Mouse (Mus musculus) adrenal gland, postnatal 10 days (tissue): ENCODE results near the gene Afm. TPM values are rescaled to one million over a fixed set of nuclear protein-coding genes. Genes with fewer than 3 reads are reported as not detected.
A peak's percentile ranks its signal among the peaks of the same experiment; 100 is the strongest.

Experiments used
- DNase-seq: peaks from one replicate; pipeline ENCODE4 v3.0.0; 2021; ENCODE audit warnings: mixed read lengths
- long read RNA-seq, 2 experiments: library from polyadenylated mRNA; stranded (forward); transcript quantifications; one replicate each; pipeline ENCODE4 v2.0.0; 2021
- total RNA-seq, 2 experiments: library from RNA; stranded (reverse); gene quantifications; 2 replicates each; pipeline ENCODE4 v1.2.3; 2021

The Afm gene
- 100 to 1,000 TPM in 1 of 2 experiments, 10 to 100 TPM in 1; 52.5 to 116 TPM for total RNA-seq
- long read RNA-seq, experiment 1, transcript Afm-201 (15 exons, 2,038 nt), result major isoform, 73 of 108 reads
- long read RNA-seq, experiment 1, partial matches to known transcripts, result 13 of 108 reads
- long read RNA-seq, experiment 1, other reads (novel, unspliced or antisense), result 22 of 108 reads
- long read RNA-seq, experiment 2, transcript Afm-201 (15 exons, 2,038 nt), result major isoform, 6 of 12 reads
- long read RNA-seq, experiment 2, partial matches to known transcripts, result 1 of 12 reads
- long read RNA-seq, experiment 2, other reads (novel, unspliced or antisense), result 5 of 12 reads

DNA sequence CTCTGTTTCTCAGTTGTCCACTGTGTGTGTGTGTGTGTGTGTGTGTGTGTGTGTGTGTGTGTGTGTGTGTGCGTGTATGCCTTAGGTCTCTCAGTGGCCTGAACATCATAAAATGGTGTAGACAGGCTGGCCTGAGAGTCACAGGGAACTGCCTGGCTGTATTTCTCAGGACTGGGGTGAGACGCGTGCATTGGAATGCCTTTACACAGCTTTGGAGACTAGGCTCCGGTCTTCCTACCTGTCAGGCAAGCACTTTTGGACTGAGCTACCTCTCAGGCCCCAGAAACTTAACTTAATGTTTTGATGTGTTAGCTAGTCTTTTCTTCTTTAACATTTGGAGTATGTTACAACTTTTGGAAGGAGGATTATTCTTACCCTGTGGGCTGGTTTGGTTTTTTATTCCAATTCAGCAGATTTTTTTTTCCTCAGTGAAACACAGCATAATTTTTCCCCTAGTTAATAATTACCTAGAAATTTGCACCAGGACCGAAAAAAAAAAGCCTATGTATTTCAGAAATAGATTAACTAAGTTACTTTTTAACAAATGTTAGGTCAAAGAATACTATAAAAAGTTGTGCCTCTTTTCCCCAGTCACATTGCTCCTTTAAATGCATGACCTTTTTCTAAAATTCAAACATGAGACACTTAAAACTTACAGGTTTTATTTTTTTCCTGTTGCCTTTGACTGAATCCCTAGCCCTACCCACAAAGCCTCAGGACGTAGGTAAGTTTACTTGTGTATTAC is at the start of gene Afm:
Gene Afm (plus strand): TSS at position 577 of the 745 bp plus-strand sequence.
- no peak for DNase-seq

DNA sequence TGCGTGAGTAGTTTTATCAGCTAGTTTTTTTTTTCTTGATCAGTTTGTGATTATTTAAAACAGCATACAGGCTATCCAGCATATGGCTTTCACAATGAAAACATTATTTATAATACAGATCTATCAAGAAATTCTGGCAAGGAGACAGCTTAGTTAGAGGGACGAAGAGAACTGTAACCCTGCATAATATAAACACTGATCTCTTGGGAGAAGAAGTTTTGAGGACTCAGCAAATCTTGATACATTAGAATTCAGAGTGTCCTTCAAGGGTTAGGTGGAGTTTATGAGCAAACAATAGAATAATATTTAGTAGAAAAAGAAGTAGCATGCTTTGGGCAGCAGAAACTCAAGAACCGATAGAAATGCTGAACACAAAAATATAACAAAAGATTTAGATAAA is 47.9 kb upstream of the Afm start:
- no peak for DNase-seq

DNA sequence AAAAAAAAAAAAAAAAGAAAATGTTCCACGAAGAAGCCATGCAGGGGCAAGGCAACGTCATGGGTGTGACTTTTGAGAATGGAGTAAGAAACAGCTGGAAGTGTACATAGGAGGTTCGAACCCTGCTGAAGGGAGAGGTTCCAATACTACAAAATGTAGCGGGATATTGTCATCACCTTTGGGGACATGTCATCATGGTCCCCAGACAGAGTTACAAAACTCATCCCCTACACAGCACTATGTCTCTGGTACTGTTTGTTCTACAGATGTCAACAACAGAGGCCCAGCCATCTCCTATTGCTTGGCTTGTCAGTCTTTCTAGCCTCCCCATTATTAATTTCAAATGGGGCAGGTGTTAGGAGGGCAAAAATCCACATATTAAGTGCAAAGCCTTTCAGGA is 44.8 kb upstream of the Afm start:
- DNase-seq, result no peak

DNA sequence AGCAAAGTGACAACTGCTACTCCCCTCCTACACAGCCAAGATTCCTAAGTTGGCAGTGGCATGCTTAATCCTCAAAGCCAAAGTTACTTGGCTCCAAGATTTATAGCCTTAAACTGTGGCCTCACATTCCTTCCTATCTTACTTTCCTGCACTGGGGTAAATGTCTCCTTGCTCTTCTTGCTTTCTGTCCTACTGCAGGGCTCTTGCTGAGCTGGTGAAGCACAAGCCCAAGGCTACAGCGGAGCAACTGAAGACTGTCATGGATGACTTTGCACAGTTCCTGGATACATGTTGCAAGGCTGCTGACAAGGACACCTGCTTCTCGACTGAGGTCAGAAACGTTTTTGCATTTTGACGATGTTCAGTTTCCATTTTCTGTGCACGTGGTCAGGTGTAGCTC is 44.4 kb upstream of the Afm start:
- peak; percentile 19 for DNase-seq

DNA sequence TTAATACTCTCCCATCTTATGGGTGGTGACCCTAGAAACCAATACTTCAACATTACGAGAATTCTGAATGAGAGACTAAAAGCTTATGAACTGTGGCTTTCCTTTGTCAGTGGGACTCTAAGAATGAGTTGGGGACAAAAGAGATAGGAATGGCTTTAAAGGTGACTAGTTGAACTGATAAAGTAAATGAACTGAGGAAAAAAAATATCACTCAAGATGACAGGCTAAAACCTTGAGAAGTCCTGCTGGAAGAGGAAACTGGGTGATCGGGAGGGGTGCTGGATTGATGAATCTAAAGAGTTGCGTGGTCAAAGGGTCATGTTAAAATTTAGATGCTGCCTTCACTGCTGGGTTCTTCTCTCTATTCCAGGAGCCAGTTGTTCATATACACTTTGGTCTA is 42.0 kb upstream of the Afm start:
- DNase-seq, result no peak

DNA sequence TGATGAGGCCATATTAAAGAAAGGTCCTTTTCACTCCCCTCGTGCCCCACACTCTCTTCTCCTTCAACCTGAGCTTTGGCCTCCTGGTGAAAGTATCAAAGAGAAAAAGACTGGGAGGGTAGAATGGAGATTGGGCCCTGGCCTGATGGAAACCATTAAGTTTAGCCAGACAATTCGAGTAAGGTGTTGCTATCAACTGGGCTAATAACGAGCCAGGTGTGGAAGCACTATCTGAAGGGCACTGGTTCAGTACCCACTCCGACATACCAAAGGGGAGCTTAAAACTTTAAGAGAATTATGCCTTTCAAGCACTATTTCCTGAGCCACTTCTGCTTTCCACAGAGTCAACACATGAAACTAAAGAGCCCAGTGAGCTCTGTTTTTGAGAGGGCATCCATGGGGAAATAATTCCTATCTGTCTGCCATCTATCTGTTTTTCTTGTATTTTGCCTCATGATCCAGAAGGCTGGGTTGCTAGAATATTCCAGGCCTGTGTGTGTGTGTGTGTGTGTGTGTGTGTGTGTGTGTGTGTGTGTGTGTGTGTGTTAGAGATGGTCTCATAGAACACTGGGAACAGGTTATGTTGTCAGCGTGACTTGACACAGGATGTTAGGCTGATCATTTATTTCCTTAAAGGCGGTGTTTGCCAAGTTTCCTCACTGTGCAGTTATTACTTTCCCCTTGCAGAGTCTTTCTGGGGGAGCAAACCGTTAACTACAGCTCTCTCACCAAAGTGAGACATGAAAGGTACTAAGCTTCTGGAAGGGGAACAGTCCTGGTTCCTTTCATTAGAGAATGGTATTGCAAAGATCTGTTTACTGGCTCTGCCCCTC is 41.2 kb upstream of the Afm start:
- DNase-seq, result no peak

DNA sequence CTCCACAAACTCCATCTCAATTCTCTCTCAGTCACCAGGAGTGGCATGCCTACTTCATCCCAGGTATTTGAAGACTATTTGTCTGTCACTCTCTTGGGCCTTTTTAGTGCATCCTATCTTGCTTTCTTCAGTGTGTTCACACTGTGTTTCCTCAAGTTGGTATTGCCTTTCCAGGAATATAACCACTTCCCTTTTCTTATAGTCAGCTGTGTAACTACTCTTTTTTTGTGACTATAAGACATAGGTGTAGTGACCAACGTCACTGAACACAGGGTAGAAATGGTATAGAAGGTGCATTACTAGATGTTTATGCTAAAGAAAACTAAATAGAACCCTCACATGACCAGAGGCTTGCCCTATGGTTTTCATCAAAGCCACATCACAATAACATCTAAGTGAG is 39.8 kb upstream of the Afm start:
- DNase-seq, result no peak

DNA sequence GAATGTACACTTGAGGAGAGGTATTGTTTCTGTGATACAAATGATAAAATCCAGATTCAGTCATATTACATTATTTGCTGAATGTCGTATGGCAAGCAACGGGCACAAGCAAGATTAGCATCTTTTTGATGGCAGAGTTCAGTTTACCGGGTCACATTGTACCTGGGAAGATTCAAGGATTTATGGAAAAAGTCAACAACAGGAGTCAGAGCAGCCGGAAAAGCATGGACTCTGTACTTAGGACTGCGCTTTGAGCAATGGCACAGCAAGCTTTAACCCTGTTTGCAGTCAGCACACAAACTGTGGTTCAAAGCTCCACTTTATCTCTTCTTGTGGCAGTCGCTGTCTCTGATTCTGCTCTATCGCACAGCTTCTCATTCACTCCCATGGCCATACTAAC is 33.1 kb upstream of the Afm start:
- DNase-seq, result no peak

DNA sequence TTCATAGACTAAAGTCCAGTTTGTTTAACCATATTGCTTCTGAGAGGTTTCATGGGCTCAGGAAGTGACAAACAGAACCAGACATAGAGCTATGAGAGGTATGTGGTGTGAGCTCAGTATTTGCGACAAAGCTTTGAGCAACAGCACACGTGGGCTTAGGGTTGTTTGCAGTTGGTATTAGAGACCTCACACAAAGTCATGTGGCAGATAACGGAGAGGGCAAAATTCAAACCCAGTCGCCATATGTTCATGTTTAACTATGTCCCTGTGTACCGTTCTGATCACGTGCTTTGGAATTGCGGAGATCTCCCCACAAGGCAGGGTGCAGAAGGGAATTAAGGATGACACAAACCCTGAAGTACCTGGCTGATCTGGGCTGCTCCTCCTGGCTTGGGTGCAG is 30.4 kb upstream of the Afm start:
- no peak for DNase-seq

DNA sequence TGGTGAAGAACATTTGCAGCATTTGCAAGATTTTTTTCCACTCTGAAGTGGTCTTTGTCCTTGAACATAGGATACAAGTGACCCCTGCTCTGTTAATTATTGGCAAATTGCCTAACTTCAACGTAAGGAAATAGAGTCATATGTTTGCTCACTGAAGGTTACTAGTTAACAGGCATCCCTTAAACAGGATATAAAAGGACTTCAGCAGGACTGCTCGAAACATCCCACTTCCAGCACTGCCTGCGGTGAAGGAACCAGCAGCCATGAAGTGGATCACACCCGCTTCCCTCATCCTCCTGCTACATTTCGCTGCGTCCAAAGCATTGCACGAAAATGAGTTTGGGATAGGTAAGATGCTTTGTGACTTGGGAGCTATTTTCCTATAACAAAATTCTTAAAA is 28.2 kb upstream of the Afm start, which contains the start of gene Afp:
Gene Afp (plus strand): TSS at position 220 of the 400 bp plus-strand sequence.
- no peak for DNase-seq

DNA sequence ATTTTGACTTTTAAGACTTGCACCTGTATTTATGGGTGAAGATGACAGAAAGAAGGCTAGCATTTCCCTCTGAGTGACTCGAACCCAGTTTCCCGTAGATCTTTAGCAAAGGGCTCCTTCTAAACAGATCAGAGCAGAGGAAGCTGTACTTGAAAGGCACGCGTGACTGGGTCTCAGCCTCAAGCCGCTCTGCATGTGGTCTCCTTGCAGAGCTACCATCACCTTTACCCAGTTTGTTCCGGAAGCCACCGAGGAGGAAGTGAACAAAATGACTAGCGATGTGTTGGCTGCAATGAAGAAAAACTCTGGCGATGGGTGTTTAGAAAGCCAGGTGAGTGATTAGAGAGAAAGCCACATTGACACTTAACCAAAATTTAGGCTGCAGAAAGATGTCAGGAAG is 26.3 kb upstream of the Afm start:
- DNase-seq, result no peak

DNA sequence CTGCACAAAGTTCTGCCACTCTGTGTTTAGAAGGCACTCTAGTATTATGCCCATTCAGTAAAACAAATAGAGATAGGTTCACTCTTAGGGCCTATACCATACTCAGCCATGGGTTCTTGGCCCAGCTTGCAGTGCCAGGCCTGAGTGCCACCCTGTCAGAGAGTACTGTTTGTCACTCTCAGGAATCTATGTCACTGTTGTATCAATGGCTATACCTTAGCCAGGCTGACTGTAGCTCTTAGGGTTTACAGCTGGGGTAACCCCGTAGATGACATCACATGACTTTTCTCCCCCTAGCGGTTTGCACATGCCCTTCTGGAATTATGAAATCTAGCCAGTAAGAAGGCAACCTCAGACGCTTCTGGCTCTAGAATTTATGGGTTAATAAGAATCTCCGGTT is 24.4 kb upstream of the Afm start:
- DNase-seq, result no peak

DNA sequence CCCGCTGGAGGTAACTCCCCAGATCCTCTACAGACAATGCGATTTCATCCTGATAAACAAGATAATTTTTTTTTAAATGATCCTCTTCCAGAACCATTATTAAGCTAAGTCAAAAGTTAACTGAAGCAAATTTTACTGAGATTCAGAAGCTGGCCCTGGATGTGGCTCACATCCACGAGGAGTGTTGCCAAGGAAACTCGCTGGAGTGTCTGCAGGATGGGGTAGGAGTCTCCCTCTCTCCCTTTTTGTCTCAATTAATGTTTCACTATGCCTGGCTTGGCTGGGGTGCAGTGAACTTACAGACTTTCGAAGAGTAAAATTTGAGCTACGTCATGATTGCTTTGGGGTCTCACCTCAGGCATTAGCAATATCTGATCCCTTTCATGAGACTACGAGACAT is 19.2 kb upstream of the Afm start:
- no peak for DNase-seq

DNA sequence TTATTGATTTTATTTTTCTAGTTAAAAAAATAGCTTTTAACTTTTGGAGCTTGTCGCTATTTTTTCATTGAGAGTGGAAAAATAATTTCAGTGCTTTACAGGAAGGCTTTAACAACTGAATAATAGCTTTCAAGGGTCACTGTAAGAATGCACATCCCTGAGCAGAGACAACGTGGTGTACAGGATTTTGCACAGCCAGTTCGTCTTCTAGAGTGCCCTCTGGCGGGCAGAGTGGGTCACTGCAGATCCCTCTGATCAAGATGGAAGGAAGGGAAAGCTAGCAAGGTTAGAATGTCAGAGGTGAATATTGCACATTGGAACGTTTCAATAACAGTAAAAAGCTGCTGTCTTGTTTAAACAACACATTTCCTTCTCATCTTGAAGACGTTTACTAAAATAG is 18.0 kb upstream of the Afm start:
- DNase-seq, result peak; percentile 85

DNA sequence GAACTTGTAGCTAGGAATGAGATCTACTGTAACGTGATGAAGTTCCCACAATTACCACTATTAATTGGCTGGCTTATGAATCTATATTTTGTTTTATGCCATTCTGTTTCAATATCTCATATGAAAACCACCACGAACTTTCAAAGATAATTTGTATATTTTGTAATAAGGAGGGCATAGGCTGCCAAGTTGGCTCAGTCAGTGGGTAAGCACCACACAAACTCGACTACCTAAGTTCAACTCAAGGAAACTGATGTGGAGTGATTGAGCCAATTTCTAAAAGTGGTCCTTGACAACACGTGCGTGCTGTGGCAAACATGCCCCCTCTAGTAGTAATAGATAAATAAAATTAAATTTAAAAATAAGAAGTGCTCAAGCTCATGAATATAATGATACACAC is 17.0 kb upstream of the Afm start:
- DNase-seq, result no peak

DNA sequence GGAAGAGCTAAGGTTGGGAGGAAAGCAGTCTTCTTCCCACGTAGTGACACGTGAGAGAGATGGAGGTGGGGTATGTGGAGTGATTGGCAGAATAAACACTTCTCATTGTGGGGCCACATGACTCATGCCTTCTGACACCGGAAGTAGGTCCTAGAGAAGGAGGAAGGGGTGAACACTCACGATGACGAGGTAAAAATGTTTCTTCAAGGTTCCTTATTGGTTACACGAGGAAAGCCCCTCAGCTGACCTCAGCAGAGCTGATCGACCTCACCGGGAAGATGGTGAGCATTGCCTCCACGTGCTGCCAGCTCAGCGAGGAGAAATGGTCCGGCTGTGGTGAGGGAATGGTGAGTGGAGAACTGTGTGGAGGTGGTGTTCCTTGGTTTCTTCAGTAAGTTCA is 14.0 kb upstream of the Afm start:
- DNase-seq, result no peak

DNA sequence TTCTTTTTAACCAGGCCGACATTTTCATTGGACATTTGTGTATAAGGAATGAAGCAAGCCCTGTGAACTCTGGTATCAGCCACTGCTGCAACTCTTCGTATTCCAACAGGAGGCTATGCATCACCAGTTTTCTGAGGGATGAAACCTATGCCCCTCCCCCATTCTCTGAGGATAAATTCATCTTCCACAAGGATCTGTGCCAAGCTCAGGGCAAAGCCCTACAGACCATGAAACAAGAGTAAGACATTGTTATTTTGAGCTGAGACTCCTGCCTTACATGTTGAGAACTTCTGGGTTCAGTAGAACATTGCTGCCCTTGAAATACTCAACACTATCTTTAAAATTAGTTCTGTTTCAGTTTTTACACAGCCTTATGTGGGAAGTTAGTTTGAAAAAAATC is 12.2 kb upstream of the Afm start:
- DNase-seq, result no peak

DNA sequence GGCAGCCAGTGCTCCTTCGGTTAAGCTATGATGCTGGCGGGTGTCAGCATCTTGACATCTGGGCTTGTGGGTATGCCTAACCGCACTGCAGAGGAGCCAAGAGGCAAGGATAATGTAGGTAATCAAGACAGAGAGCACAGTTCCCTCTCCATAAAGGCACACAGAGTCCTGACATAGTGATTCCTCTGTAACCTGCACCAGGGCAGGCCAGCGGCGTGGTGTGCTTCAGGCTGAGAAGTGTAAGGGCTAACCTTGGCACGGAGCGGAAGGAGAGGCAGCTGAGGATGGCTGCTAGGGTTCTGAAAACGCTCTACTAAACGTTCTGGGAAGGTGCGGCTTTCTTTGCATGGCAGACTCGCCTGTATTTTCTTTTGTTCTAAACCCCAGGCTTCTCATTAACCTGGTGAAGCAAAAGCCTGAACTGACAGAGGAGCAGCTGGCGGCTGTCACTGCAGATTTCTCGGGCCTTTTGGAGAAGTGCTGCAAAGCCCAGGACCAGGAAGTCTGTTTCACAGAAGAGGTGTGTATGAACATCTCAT is 11.3 kb upstream of the Afm start:
- DNase-seq, result no peak

DNA sequence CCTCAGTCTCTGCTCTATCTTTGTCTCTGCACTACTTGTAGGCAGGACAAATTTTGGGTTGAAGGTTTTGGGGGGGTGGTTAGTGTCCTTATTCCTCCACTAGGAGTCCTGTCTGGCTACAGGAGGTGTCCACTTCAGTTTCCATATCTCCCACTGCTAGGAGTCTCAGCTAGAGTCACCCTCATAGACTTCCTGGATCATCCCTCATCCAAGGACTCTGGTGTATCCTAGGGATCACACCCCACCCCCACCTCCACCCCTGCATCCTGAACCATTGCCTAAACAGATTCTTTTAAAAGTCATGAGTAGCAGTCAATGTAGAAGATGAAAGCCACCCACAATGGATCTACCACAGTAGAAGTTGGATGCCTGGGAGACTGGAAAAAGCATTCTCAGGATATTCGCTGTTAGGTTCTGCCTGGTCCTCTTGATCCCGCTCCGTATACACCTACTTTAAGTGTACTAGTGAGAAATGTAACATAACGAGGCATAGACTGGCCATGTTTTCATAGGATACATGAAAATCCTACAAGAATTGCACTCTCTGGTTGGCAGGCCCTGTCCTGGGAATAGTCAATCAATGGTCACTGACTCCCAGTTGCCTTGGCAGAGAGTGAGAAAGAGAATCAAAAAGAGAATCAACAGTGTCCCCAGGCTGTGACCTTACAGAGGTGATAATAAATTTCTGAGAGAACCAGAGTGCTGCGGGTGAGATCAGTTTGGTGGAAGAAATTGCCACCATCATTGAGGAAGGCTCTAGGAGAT is 8.7 kb upstream of the Afm start:
- no peak for DNase-seq

DNA sequence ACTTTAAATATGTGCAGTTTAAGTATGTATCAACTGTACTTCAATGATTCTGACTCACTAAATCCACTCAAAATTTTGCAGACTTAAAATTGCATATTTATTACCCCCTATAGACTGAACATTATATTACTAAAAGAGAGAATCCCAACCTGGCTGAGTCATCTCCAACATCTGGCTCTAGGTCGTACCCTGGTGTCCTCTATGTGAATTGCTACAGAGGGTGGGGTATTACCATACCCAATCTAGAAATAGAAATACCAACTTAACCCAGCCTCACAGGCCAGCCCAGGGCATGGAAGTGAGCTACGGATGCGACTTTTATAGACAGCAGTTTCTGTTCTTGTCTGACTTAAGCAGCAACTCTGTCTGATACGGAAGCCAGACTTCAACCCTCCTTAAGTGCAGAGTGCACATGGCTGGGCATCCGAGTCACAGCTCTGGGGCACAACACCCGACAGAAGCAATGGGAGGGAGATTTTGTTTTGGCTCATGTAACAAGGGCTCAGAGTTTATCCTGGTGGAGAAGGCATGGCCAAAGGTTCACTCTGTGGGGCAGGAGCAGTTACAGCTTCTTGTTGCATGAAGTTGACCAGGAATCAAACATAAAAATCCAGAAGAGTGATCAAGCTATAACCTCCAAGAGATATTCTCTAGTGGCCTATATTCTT is 6.3 kb upstream of the Afm start:
- no peak for DNase-seq

DNA sequence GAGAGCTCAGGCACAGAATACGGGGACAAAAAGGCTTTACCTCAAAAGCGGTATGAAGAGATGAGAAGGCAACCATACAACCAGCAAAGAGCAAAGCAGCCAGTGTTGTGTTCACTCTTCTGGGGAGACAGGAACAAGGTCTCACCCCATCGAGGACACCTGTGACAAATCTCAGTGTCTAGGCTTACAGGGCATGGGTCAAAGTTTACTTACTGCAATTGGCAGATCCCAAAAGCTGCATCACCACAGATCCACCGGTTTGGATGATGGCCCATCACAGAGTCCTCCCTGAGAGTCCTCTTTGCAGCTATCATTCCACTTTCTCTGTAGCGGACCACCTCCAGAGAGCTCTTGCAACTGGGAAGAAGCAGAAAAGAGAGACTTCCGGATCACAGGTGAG is 3.2 kb upstream of the Afm start:
- no peak for DNase-seq

DNA sequence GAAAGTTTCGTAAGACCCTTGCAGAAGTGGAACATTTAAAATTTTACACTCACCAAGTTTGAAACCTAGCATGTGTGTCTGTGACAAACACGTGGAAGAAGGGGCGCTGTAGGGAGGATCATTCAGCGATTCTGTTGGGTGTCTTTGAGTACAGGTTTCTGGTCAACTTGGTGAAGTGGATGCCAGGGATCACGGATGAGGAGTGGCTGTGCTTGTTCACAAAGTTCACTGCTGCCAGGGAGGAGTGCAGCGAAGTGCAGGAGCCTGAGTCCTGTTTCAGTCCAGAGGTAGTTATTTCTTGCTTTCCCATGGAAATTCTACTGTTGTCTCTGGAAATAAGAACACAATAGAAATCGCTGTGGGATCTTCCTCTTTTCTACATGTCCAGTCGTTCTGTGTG is 32.5 kb downstream of the Afm start:
- no peak for DNase-seq
